ENCODE assay signal across 31 mouse cellular contexts in genomic region chr10:102377377-102377776, GRCm38 (mm10).
"Had no signal": no experiment of that assay in that cellular context is flagged by ENCODE, and none has a peak within 500 bp of the region (broad histone marks: within the 10 kb centered on the region; RNA-seq: fewer than 3 reads in every experiment).

No protein-coding gene starts in this region.

- H3K9me3 ChIP-seq: limb, embryonic 10.5 days; limb, embryonic 12.5 days; limb, embryonic 13.5 days; limb, embryonic 15.5 days; liver, embryonic 12.5 days; liver, embryonic 13.5 days; liver, embryonic 15.5 days; lung, embryonic 15.5 days; megakaryocyte, embryonic 14.5 days; midbrain, embryonic 10.5 days; midbrain, embryonic 12.5 days; midbrain, embryonic 13.5 days; midbrain, embryonic 15.5 days had no signal

- H3K4me1 ChIP-seq: limb, embryonic 10.5 days; limb, embryonic 12.5 days; limb, embryonic 13.5 days; limb, embryonic 15.5 days; liver, embryonic 12.5 days; liver, embryonic 13.5 days; liver, embryonic 15.5 days; lung, embryonic 15.5 days; megakaryocyte, embryonic 14.5 days; midbrain, embryonic 10.5 days; midbrain, embryonic 12.5 days; midbrain, embryonic 13.5 days; midbrain, embryonic 15.5 days had no signal

- H3K4me3 ChIP-seq: limb, embryonic 10.5 days; limb, embryonic 12.5 days; limb, embryonic 13.5 days; limb, embryonic 15.5 days; liver, embryonic 12.5 days; liver, embryonic 13.5 days; liver, embryonic 15.5 days; lung, embryonic 15.5 days; megakaryocyte, embryonic 14.5 days; midbrain, embryonic 10.5 days; midbrain, embryonic 12.5 days; midbrain, embryonic 13.5 days; midbrain, embryonic 15.5 days; myocyte had no signal

- H3K9ac ChIP-seq: limb, embryonic 12.5 days; limb, embryonic 13.5 days; limb, embryonic 15.5 days; liver, embryonic 12.5 days; liver, embryonic 13.5 days; liver, embryonic 14.5 days; liver, embryonic 15.5 days; liver, postnatal 0 days; lung, embryonic 14.5 days; lung, embryonic 15.5 days; midbrain, embryonic 12.5 days; midbrain, embryonic 13.5 days; midbrain, embryonic 15.5 days had no signal

- H3K27me3 ChIP-seq: limb, embryonic 12.5 days; limb, embryonic 13.5 days; limb, embryonic 15.5 days; liver, embryonic 12.5 days; liver, embryonic 13.5 days; liver, embryonic 15.5 days; lung, embryonic 15.5 days; megakaryocyte, embryonic 14.5 days; midbrain, embryonic 12.5 days; midbrain, embryonic 13.5 days; midbrain, embryonic 15.5 days had no signal

- ATAC-seq: liver, embryonic 12.5 days; liver, postnatal 0 days; lung, postnatal 0 days; midbrain, embryonic 13.5 days; midbrain, embryonic 15.5 days; midbrain, embryonic 16.5 days had no signal

- H3K27ac ChIP-seq: limb, embryonic 10.5 days; limb, embryonic 12.5 days; limb, embryonic 13.5 days; limb, embryonic 15.5 days; liver, embryonic 12.5 days; liver, embryonic 13.5 days; liver, embryonic 14.5 days; liver, embryonic 15.5 days; lung, embryonic 15.5 days; macrophage; midbrain, embryonic 10.5 days; midbrain, embryonic 12.5 days; midbrain, embryonic 13.5 days; midbrain, embryonic 15.5 days had no signal

- H3K36me3 ChIP-seq: limb, embryonic 10.5 days; limb, embryonic 12.5 days; limb, embryonic 13.5 days; limb, embryonic 15.5 days; liver, embryonic 12.5 days; liver, embryonic 13.5 days; liver, embryonic 15.5 days; lung, embryonic 15.5 days; midbrain, embryonic 10.5 days; midbrain, embryonic 12.5 days; midbrain, embryonic 13.5 days; midbrain, embryonic 15.5 days had no signal

- H3K4me2 ChIP-seq: limb, embryonic 12.5 days; limb, embryonic 13.5 days; limb, embryonic 15.5 days; liver, embryonic 11.5 days; liver, embryonic 12.5 days; liver, embryonic 13.5 days; liver, embryonic 15.5 days; lung, embryonic 14.5 days; lung, embryonic 15.5 days; midbrain, embryonic 11.5 days; midbrain, embryonic 12.5 days; midbrain, embryonic 13.5 days; midbrain, embryonic 15.5 days had no signal

- DNase-seq: left cerebral cortex, postnatal 4 days; liver; liver, embryonic 13.5 days; liver, postnatal 0 days; lung, adult 18-20 months; lung, adult 2 months; lung, embryonic 14.5 days; lung, postnatal 10 days; lung, postnatal 14 days; lung, postnatal 36 days; lung, postnatal 4 days; midbrain, embryonic 14.5 days had no signal
